Mouse (Mus musculus): ENCODE results near the gene Sfr1. TPM values are rescaled to one million over a fixed set of nuclear protein-coding genes. Genes with fewer than 3 reads are reported as not detected.

Sfr1 gene
- polyA plus RNA-seq, 1 experiment from 2014 or later: 181 TPM

- H3K4me1 ChIP-seq (replicated peaks; ENCODE audit: control insufficient read depth, insufficient read depth): no peaks in the 10 kb centered on the region
- TF ChIP-seq CTCF (IDR thresholded peaks at IDR 0.05; ENCODE audit: low read depth): no peak
- TF ChIP-seq EP300 (optimal IDR thresholded peaks at IDR 0.05): no peak
- DNase-seq (ENCODE audit: low spot score) (no peak), ATAC-seq (ENCODE audit: low FRiP score, low TSS enrichment) (no peak)
- H3K4me3 ChIP-seq (ENCODE audit: low read depth, low read length): no peak overlapping the region
- no peaks in the 10 kb centered on the region for H3K36me3 ChIP-seq (ENCODE audit: control insufficient read depth, insufficient read depth, low read length)
- no peaks in the 10 kb centered on the region for H3K27me3 ChIP-seq (ENCODE audit: control insufficient read depth, insufficient read depth, low read length)
- no peak overlapping the region for H3K9ac ChIP-seq (ENCODE audit: low read length)
- no peak overlapping the region for H3K4me2 ChIP-seq (replicated peaks; ENCODE audit: low read depth)
- H3K9me3 ChIP-seq (ENCODE audit: control insufficient read depth, low read length): 0 out of 2 replicates have a peak, but pooled peaks cover 2% of the 10 kb centered on the region
- no peak overlapping the region for H3K27ac ChIP-seq (replicated peaks)
- 59% methylated on average over 9 of the region's 9 CpGs for WGBS
Measured at GRCm38 (mm10) chr19:47713457-47713856, 18.0 kb upstream of the Sfr1 start.

GRCm38 (mm10) chr19:47716144-47716543, 15.3 kb upstream of the Sfr1 start:
- no peaks in the 10 kb centered on the region for H3K36me3 ChIP-seq (ENCODE audit: control insufficient read depth, insufficient read depth, low read length)
- no peak for TF ChIP-seq EP300 (optimal IDR thresholded peaks at IDR 0.05)
- TF ChIP-seq CTCF (IDR thresholded peaks at IDR 0.05; ENCODE audit: low read depth): peak; percentile 53
- H3K9me3 ChIP-seq (ENCODE audit: control insufficient read depth, low read length): 0 out of 2 replicates have a peak, but pooled peaks cover 2% of the 10 kb centered on the region
- H3K9ac ChIP-seq (ENCODE audit: low read length): no peak overlapping the region
- H3K4me3 ChIP-seq (ENCODE audit: low read depth, low read length): no peak overlapping the region
- no peaks in the 10 kb centered on the region for H3K4me1 ChIP-seq (replicated peaks; ENCODE audit: control insufficient read depth, insufficient read depth)
- no peak overlapping the region for H3K27ac ChIP-seq (replicated peaks)
- no peak for DNase-seq (ENCODE audit: low spot score)
- H3K27me3 ChIP-seq (ENCODE audit: control insufficient read depth, insufficient read depth, low read length): no peaks in the 10 kb centered on the region
- ATAC-seq (ENCODE audit: low FRiP score, low TSS enrichment): no peak
- WGBS: 60% methylated on average over 2 of the region's 2 CpGs
- no peak overlapping the region for H3K4me2 ChIP-seq (replicated peaks; ENCODE audit: low read depth)

- Histone ChIP-seq H3K9ac (ENCODE audit: low read length) (no peak overlapping the region), H3K27me3 (ENCODE audit: control insufficient read depth, insufficient read depth, low read length) (no peaks in the 10 kb centered on the region), H3K36me3 (ENCODE audit: control insufficient read depth, insufficient read depth, low read length) (no peaks in the 10 kb centered on the region), H3K9me3 (ENCODE audit: control insufficient read depth, low read length) (0 out of 2 replicates have a peak, but pooled peaks cover 2% of the 10 kb centered on the region), H3K4me1 (replicated peaks; ENCODE audit: control insufficient read depth, insufficient read depth) (no peaks in the 10 kb centered on the region), H3K27ac (replicated peaks) (no peak overlapping the region), H3K4me2 (replicated peaks; ENCODE audit: low read depth) (no peak overlapping the region), H3K4me3 (ENCODE audit: low read depth, low read length) (no peak overlapping the region)
- WGBS: 87% methylated on average over 3 of the region's 3 CpGs
- DNase-seq (ENCODE audit: low spot score): no peak
- ATAC-seq (ENCODE audit: low FRiP score, low TSS enrichment): no peak
- TF ChIP-seq EP300 (optimal IDR thresholded peaks at IDR 0.05): no peak
Measured at GRCm38 (mm10) chr19:47719147-47719546, 12.3 kb upstream of the Sfr1 start.

GRCm38 (mm10) chr19:47722471-47722870, 9.0 kb upstream of the Sfr1 start:
- H3K36me3 ChIP-seq (ENCODE audit: control insufficient read depth, insufficient read depth, low read length): no peaks in the 10 kb centered on the region
- ATAC-seq (ENCODE audit: low FRiP score, low TSS enrichment): no peak
- H3K4me2 ChIP-seq (replicated peaks; ENCODE audit: low read depth): no peak overlapping the region
- no peak overlapping the region for H3K4me3 ChIP-seq (ENCODE audit: low read depth, low read length)
- H3K9ac ChIP-seq (ENCODE audit: low read length): no peak overlapping the region
- no peak overlapping the region for H3K27ac ChIP-seq (replicated peaks)
- no peak for DNase-seq (ENCODE audit: low spot score)
- no peak for TF ChIP-seq EP300 (optimal IDR thresholded peaks at IDR 0.05)
- no peak for TF ChIP-seq CTCF (IDR thresholded peaks at IDR 0.05; ENCODE audit: low read depth)
- H3K9me3 ChIP-seq (ENCODE audit: control insufficient read depth, low read length): no peaks in the 10 kb centered on the region
- 58% methylated on average over 6 of the region's 6 CpGs for WGBS
- no peaks in the 10 kb centered on the region for H3K27me3 ChIP-seq (ENCODE audit: control insufficient read depth, insufficient read depth, low read length)
- no peaks in the 10 kb centered on the region for H3K4me1 ChIP-seq (replicated peaks; ENCODE audit: control insufficient read depth, insufficient read depth)

GRCm38 (mm10) chr19:47724903-47725302, 6.6 kb upstream of the Sfr1 start:
- H3K27me3 ChIP-seq (ENCODE audit: control insufficient read depth, insufficient read depth, low read length): no peaks in the 10 kb centered on the region
- TF ChIP-seq CTCF (IDR thresholded peaks at IDR 0.05; ENCODE audit: low read depth) (no peak), EP300 (optimal IDR thresholded peaks at IDR 0.05) (no peak)
- ATAC-seq (ENCODE audit: low FRiP score, low TSS enrichment) (no peak), DNase-seq (ENCODE audit: low spot score) (no peak)
- H3K4me3 ChIP-seq (ENCODE audit: low read depth, low read length): no peak overlapping the region
- H3K9me3 ChIP-seq (ENCODE audit: control insufficient read depth, low read length): no peaks in the 10 kb centered on the region
- WGBS: 71% methylated on average over 4 of the region's 4 CpGs
- H3K9ac ChIP-seq (ENCODE audit: low read length): no peak overlapping the region
- H3K4me2 ChIP-seq (replicated peaks; ENCODE audit: low read depth): no peak overlapping the region
- H3K27ac ChIP-seq (replicated peaks): no peak overlapping the region
- H3K4me1 ChIP-seq (replicated peaks; ENCODE audit: control insufficient read depth, insufficient read depth): 0 out of 2 replicates have a peak, but pooled peaks cover 2% of the 10 kb centered on the region
- no peaks in the 10 kb centered on the region for H3K36me3 ChIP-seq (ENCODE audit: control insufficient read depth, insufficient read depth, low read length)

GRCm38 (mm10) chr19:47725643-47726140, 5.8 kb upstream of the Sfr1 start:
- WGBS: 49% methylated on average over 7 of the region's 7 CpGs
- no peak overlapping the region for H3K27ac ChIP-seq (replicated peaks)
- TF ChIP-seq EP300 (optimal IDR thresholded peaks at IDR 0.05) (no peak), CTCF (IDR thresholded peaks at IDR 0.05; ENCODE audit: low read depth) (no peak)
- no peak for ATAC-seq (ENCODE audit: low FRiP score, low TSS enrichment)
- H3K27me3 ChIP-seq (ENCODE audit: control insufficient read depth, insufficient read depth, low read length): no peaks in the 10 kb centered on the region
- no peak overlapping the region for H3K4me3 ChIP-seq (ENCODE audit: low read depth, low read length)
- no peak overlapping the region for H3K9ac ChIP-seq (ENCODE audit: low read length)
- 0 out of 2 replicates have a peak, but pooled peaks cover 2% of the 10 kb centered on the region for H3K4me1 ChIP-seq (replicated peaks; ENCODE audit: control insufficient read depth, insufficient read depth)
- no peak for DNase-seq (ENCODE audit: low spot score)
- H3K36me3 ChIP-seq (ENCODE audit: control insufficient read depth, insufficient read depth, low read length): no peaks in the 10 kb centered on the region
- no peaks in the 10 kb centered on the region for H3K9me3 ChIP-seq (ENCODE audit: control insufficient read depth, low read length)
- no peak overlapping the region for H3K4me2 ChIP-seq (replicated peaks; ENCODE audit: low read depth)

All from stomach, postnatal 0 days (tissue).